Mouse (Mus musculus) liver, postnatal 0 days (tissue): ENCODE results near the gene Xbp1. TPM values are rescaled to one million over a fixed set of nuclear protein-coding genes. Genes with fewer than 3 reads are reported as not detected.

ENCODE experiments used
- ATAC-seq: fragments of 200-750 bp; cut with Nextera tagmentation; 2 replicates; pipeline ENCODE4 v1.8.0; 2017; ENCODE audit warnings: mild to moderate bottlenecking, moderate library complexity
- DNase-seq: peaks from one replicate; pipeline ENCODE4 v3.0.0-alpha.2; 2016
- H3K27ac ChIP-seq: fragments of 300-500 bp; sonication (generic); 2 replicates; pipeline ENCODE4 v1.5.1; 2014; ENCODE audit warnings: antibody characterized with exemption, moderate library complexity, mild to moderate bottlenecking, low read depth
- H3K27me3 ChIP-seq: fragments of 300-500 bp; sonication (generic); 2 replicates; pipeline ENCODE4 v1.6.1; 2014; ENCODE audit warnings: low read length, control low read depth, mixed read lengths; ENCODE audit not compliant: insufficient read depth
- H3K36me3 ChIP-seq: fragments of 300-500 bp; sonication (generic); replicated peaks from 2 replicates; pipeline ENCODE4 v1.6.1; 2014; ENCODE audit warnings: mild to moderate bottlenecking, control low read depth, low read length, moderate library complexity, mixed read lengths; ENCODE audit not compliant: insufficient read depth
- H3K4me1 ChIP-seq: fragments of 300-500 bp; sonication (generic); 2 replicates; pipeline ENCODE4 v1.6.1; 2014; ENCODE audit warnings: antibody characterized with exemption, mild to moderate bottlenecking, control low read depth; ENCODE audit not compliant: insufficient read depth
- H3K4me2 ChIP-seq: fragments of 300-500 bp; sonication (generic); 2 replicates; pipeline ENCODE4 v1.6.1; 2014; ENCODE audit warnings: low read depth, mild to moderate bottlenecking, low read length, moderate library complexity, mixed read lengths
- H3K4me3 ChIP-seq: fragments of 300-500 bp; sonication (generic); 2 replicates; pipeline ENCODE4 v1.5.1; 2014; ENCODE audit warnings: low read depth, low read length
- H3K9ac ChIP-seq: fragments of 300-500 bp; sonication (generic); replicated peaks from 2 replicates; pipeline ENCODE4 v1.6.1; 2014; ENCODE audit warnings: mild to moderate bottlenecking, moderate library complexity
- H3K9me3 ChIP-seq: fragments of 300-500 bp; sonication (generic); 2 replicates; pipeline ENCODE4 v1.6.1; 2016; ENCODE audit warnings: mild to moderate bottlenecking, control low read depth, low read length, mixed read lengths
- CTCF ChIP-seq: sonication (generic); IDR thresholded peaks from 2 replicates; pipeline ENCODE4 v1.5.1; 2016; ENCODE audit warnings: antibody characterized with exemption, low read depth
- EP300 ChIP-seq: IDR thresholded peaks from 2 replicates; pipeline ENCODE4 v1.6.1; 2016; ENCODE audit warnings: antibody characterized with exemption, low read depth, mild to moderate bottlenecking
- WGBS: fragments of 180-500 bp; shearing (Covaris S2); extraction: QIAGEN DNeasy Blood & Tissue Kit; methylation state at CpG from one replicate; pipeline ENCODE4 v1.1.7; 2014; ENCODE audit not compliant: insufficient replicate concordance; 5-methylcytosine and 5-hydroxymethylcytosine counted together
- polyA plus RNA-seq: library from polyadenylated mRNA; unstranded; fragments of >200 nt; fragmentation: Nextera tagmentation; extraction: Ambion mirVana; gene quantifications from 2 replicates; pipeline ENCODE4 v1.2.1, GENCODE M21; 2015

The Xbp1 gene
- polyA plus RNA-seq, 1 experiment from 2014 or later: 119 TPM

DNA sequence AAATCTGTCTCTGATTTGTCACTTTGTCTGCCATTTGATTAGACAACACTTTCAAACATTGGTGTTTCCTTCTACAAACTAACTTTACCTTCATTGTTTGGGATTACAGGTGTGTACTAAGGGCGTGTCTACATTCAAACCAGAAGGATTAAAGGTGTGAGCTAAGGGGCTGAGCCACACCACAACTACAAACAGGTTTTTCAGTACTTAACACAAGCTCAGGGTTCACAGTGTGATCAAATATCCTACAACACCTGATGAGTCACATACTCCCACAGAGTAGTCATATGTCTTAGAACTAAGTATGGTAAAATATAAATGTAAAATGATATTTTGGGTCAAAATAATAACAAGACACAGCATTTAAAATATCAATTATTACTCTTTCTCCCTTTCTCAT, 31.5 kb downstream of the Xbp1 start:
- ATAC-seq: no peak

DNA sequence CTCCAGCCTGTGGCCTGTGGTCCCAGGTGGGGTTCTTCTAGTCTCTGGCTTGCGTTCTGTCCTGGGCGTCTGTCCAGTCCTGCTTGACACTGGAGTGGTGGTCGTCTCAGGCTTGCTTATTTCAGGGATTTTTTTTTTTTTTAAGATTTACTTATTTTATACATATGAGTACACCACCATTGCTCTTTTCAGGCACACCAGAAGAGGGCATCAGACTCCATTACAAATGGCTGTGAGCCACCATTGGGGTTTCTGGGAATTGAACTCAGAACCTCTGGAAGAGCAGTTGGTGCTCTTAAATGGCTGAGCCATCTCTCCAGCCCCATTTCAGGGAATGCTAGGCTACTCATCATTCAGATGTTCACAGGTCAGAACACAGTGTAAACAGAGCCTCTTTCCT, 39.8 kb downstream of the Xbp1 start:
- ATAC-seq (no peak), DNase-seq (peak; percentile 9)
- Histone ChIP-seq H3K4me2 (no peak overlapping the region), H3K27ac (no peak overlapping the region), H3K9me3 (no peaks in the 10 kb centered on the region), H3K4me1 (no peaks in the 10 kb centered on the region; the same call in none of the 2 replicates), H3K4me3 (no peak overlapping the region), H3K9ac (no peak overlapping the region), H3K36me3 (no peaks in the 10 kb centered on the region), H3K27me3 (no peaks in the 10 kb centered on the region)
- TF ChIP-seq EP300: no peak
- TF ChIP-seq CTCF: 0 out of 2 replicates have a peak, but pooled peaks have one; percentile 13
- WGBS: 64% methylated on average over 3 of the region's 3 CpGs

More for the DNA sequence above, 31.5 kb downstream of the Xbp1 start:
- no peak for TF ChIP-seq EP300
- no peak for TF ChIP-seq CTCF
- no peak for DNase-seq
- Histone ChIP-seq H3K9ac (no peak overlapping the region), H3K4me3 (no peak overlapping the region), H3K27ac (no peak overlapping the region), H3K9me3 (no peaks in the 10 kb centered on the region), H3K36me3 (no peaks in the 10 kb centered on the region), H3K4me1 (no peaks in the 10 kb centered on the region), H3K27me3 (no peaks in the 10 kb centered on the region), H3K4me2 (no peak overlapping the region)
- WGBS: 67% methylated on average over 1 of the region's 1 CpGs

DNA sequence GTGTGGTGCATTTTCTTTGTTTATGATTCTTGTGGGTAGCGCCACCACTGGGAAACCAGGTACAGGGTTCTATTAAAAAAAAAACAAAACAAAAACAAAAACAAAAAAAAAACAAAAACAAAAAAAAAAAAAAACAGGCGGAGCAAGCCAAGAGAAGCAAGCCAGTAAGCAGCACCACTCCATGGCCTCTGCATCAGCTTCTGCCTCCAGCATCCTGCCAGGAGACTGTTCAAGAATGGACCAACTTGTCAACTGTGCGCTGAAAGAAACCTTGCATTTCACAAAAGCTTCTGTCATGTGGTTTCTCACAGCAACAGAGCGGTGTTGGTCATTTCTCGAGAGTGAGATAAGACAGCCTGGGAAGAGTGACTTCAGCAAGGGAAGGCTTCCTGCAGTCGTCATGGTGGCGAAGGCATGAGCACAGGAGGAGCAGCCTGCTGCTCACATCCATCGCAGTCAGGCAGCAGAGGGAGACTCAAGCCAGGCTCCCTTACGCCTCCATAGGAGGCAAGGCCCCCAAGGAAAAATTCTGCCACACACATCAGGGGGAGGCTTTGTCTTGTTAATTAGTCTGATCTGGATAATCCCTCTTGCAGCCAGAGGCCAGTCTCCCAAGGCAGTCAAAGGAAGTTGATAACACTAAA, 42.3 kb downstream of the Xbp1 start:
- no peaks in the 10 kb centered on the region for H3K9me3 ChIP-seq
- H3K36me3 ChIP-seq: no peaks in the 10 kb centered on the region
- no peak overlapping the region for H3K9ac ChIP-seq
- no peak overlapping the region for H3K4me2 ChIP-seq
- TF ChIP-seq EP300: no peak
- TF ChIP-seq CTCF: 0 out of 2 replicates have a peak, but pooled peaks have one; percentile 16
- ATAC-seq (no peak), DNase-seq (peak; percentile 11)
- WGBS: 48% methylated on average over 9 of the region's 9 CpGs
- H3K4me1 ChIP-seq: no peaks in the 10 kb centered on the region; the same call in none of the 2 replicates
- H3K27ac ChIP-seq: no peak overlapping the region
- no peaks in the 10 kb centered on the region for H3K27me3 ChIP-seq
- no peak overlapping the region for H3K4me3 ChIP-seq

DNA sequence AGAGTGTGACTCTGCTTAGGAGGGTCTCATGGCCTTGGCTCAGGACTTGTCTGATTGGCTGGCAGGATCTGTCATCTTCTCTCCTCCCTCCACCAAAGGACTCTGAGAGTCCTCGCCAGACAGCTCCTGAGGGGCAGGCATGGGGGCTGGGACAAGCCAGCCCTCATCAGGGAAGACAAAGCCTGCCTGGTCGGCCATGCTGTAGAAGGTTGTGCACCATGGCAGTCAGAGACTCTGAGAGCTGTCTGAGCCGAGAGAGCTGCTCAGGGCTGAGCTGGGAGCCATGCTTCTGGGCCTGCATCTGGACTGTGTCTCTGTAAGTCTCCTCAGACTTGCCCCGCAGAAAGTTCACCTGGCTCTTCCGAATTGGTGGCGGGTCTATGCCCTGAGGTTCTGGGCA, 43.4 kb downstream of the Xbp1 start:
- TF ChIP-seq CTCF (no peak), EP300 (no peak)
- no peak overlapping the region for H3K9ac ChIP-seq
- no peaks in the 10 kb centered on the region for H3K9me3 ChIP-seq
- no peaks in the 10 kb centered on the region; the same call in 1 of the 2 replicates for H3K4me1 ChIP-seq
- H3K27ac ChIP-seq: no peak overlapping the region
- 75% methylated on average over 6 of the region's 6 CpGs for WGBS
- no peaks in the 10 kb centered on the region for H3K36me3 ChIP-seq
- no peak overlapping the region for H3K4me2 ChIP-seq
- ATAC-seq: no peak
- no peak overlapping the region for H3K4me3 ChIP-seq
- DNase-seq: peak; percentile 8
- no peaks in the 10 kb centered on the region for H3K27me3 ChIP-seq

DNA sequence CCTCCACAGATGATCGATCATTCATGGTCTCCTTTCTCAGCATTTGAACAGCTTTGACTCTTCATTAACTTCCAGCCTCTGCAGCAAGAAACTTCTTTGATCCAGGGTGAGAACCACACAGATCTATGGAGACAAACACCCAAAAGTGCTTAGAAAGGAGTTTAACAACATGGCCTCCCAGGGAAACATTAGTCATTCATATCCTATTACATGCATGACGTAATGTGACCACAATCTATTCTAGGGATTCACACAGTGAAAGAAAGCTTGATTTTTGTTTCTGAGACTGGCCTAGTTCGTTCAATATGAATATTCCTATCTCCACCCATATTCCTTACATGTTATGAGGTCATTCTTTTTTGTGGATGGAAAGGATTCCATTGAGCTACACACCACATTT, 45.1 kb downstream of the Xbp1 start:
- Histone ChIP-seq H3K9me3 (no peaks in the 10 kb centered on the region), H3K4me2 (no peak overlapping the region), H3K4me1 (no peaks in the 10 kb centered on the region; the same call in 1 of the 2 replicates), H3K4me3 (no peak overlapping the region), H3K9ac (no peak overlapping the region), H3K36me3 (no peaks in the 10 kb centered on the region), H3K27me3 (no peaks in the 10 kb centered on the region), H3K27ac (no peak overlapping the region)
- ATAC-seq: no peak
- TF ChIP-seq EP300: no peak
- TF ChIP-seq CTCF: no peak
- 75% methylated on average over 3 of the region's 3 CpGs for WGBS
- no peak for DNase-seq

DNA sequence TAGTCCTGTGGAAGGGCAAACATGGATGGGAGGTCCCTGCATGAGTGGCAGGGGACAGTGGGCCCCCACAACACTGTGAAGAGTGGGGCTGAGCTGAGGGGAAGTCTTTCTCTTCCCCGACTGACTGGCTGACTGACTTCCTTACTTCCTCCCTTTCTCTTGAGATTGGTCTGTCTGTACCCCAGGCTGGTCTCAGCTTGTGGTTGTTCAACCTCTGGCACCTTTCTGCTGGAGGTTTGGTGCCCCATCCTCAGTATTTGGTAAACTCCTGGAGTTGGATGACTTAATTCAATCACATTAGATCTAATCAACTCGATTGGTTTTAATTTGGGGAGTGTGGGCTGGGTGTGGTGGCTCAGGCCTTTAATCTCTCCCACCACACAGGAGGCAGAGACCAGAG, 46.0 kb downstream of the Xbp1 start:
- ATAC-seq (no peak), DNase-seq (no peak)
- Histone ChIP-seq H3K27ac (no peak overlapping the region), H3K4me1 (no peaks in the 10 kb centered on the region; the same call in 1 of the 2 replicates), H3K9me3 (no peaks in the 10 kb centered on the region), H3K4me3 (no peak overlapping the region), H3K36me3 (no peaks in the 10 kb centered on the region), H3K9ac (no peak overlapping the region), H3K27me3 (no peaks in the 10 kb centered on the region), H3K4me2 (no peak overlapping the region)
- TF ChIP-seq EP300 (no peak), CTCF (no peak)
- 30% methylated on average over 2 of the region's 2 CpGs for WGBS

DNA sequence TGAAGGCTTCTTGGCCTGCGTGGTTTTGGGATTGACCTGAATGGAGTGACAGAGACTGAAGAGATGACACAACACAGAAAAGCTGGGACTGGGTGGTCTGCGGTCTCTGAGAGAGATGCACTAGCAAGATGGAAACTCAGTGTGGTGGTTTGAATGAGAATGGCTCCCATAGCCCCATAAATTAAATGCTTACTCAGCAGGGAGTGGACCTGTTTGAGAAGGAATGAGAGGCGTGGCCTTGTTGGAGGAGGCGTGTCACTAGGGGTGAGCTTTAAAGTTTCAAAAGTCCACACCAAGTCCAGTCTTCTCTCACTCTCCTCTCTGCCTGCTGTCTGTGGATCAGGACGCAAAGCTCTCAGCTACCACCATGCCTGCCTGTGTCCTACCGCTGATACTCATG, 47.2 kb downstream of the Xbp1 start:
- H3K27ac ChIP-seq: no peak overlapping the region
- H3K4me2 ChIP-seq: no peak overlapping the region
- WGBS: 93% methylated on average over 6 of the region's 6 CpGs
- no peaks in the 10 kb centered on the region for H3K27me3 ChIP-seq
- H3K9me3 ChIP-seq: no peaks in the 10 kb centered on the region
- no peaks in the 10 kb centered on the region for H3K36me3 ChIP-seq
- H3K9ac ChIP-seq: no peak overlapping the region
- DNase-seq: no peak
- ATAC-seq: no peak
- H3K4me3 ChIP-seq: no peak overlapping the region
- peaks cover 7% of the 10 kb centered on the region for H3K4me1 ChIP-seq
- TF ChIP-seq CTCF (no peak), EP300 (no peak)
